Mouse (Mus musculus): Measurements from ENCODE around the gene Col4a1. TPM values are rescaled to one million over a fixed set of nuclear protein-coding genes. Genes with fewer than 3 reads are reported as not detected.

Gene Col4a1
- polyA plus RNA-seq, 1 experiment from 2014 or later = 90.6 TPM

DNA sequence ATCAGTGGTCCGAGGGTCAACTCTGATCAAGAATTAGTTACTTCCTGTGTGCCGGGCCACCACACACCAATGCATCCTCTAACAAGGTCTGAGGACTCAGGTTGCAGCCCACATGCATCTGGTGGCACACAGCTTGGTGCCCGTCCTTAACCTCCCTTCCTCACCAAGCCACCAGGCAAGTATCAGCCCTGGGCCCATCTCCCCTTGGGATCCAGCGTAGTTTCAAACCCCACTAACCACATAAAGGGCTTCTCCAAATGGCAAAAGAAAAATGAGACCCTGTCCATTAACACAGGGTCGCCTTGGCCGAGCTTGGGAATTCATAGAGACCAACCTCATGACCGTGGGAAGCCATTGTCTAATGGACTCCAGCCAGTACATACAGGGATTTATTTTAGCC is 56.2 kb downstream of the Col4a1 start:
- no peak overlapping the region for H3K27ac ChIP-seq
- no peaks in the 10 kb centered on the region for H3K9me3 ChIP-seq
- H3K4me2 ChIP-seq = no peak overlapping the region
- WGBS = 72% methylated on average over 7 of the region's 7 CpGs
- no peaks in the 10 kb centered on the region for H3K27me3 ChIP-seq (replicated peaks)
- ATAC-seq (replicated peaks) = no peak
- H3K4me1 ChIP-seq = no peaks in the 10 kb centered on the region
- H3K9ac ChIP-seq = no peak overlapping the region
- no peaks in the 10 kb centered on the region for H3K36me3 ChIP-seq (replicated peaks)
- H3K4me3 ChIP-seq = no peak overlapping the region

DNA sequence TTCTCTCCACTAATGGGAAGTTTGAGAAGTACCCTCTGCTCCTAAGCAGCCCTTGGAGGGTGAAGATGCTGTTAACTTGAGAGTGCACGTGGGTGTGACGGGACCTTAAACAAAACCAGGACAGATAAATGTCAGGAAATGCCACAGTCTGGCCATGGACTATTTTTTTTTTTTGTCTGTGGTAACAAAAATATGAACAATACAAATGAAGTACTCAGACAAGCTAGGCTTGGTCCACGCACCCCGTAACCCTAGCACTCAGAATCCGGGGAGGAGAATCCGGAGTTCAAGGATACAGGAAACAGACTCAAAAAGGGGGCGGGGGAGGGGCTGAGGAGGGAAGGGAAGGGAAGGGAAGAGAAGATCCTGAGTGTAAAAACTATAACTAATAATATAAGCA is 56.9 kb downstream of the Col4a1 start:
- Histone ChIP-seq H3K9ac (no peak overlapping the region), H3K4me3 (no peak overlapping the region), H3K36me3 (replicated peaks) (no peaks in the 10 kb centered on the region), H3K9me3 (no peaks in the 10 kb centered on the region), H3K4me1 (no peaks in the 10 kb centered on the region), H3K27ac (no peak overlapping the region), H3K4me2 (no peak overlapping the region), H3K27me3 (replicated peaks) (no peaks in the 10 kb centered on the region)
- no peak for ATAC-seq (replicated peaks)
- WGBS = 82% methylated on average over 7 of the region's 7 CpGs

DNA sequence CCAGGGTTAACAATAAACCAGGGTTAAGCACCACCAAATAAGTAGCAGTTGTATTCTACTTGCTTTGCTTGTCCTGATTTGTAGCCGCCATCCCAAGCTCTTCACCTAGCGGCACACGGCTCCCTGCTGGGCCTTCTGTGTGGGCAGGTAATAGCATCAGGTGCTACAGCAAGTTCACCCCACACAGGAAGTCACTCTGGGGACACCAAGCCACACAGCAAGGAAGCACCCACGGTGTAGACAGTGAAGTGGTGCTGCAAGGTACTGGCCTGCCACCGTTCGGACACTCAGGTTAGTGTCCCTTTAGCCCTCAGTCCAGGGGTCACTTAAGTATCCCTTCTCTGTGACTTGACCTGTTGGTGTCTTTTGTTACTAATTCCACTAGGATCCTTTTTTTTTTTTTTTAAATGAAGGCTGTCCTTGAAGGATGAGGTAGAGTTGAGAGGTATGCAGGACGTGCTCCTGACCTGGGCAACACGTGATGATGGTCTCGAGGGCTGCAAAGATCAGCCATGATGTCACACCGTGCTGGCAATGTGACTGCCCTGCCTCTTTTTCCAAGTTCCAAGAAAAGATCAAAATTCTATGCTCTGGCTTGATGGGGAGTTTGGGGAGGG is 57.6 kb downstream of the Col4a1 start:
- Histone ChIP-seq H3K27me3 (replicated peaks) (no peaks in the 10 kb centered on the region), H3K4me2 (no peak overlapping the region), H3K4me1 (no peaks in the 10 kb centered on the region; the same call in 1 of the 2 replicates), H3K4me3 (no peak overlapping the region), H3K27ac (no peak overlapping the region), H3K9me3 (no peaks in the 10 kb centered on the region), H3K9ac (no peak overlapping the region), H3K36me3 (replicated peaks) (no peaks in the 10 kb centered on the region)
- 91% methylated on average over 10 of the region's 10 CpGs for WGBS
- ATAC-seq (replicated peaks) = no peak

DNA sequence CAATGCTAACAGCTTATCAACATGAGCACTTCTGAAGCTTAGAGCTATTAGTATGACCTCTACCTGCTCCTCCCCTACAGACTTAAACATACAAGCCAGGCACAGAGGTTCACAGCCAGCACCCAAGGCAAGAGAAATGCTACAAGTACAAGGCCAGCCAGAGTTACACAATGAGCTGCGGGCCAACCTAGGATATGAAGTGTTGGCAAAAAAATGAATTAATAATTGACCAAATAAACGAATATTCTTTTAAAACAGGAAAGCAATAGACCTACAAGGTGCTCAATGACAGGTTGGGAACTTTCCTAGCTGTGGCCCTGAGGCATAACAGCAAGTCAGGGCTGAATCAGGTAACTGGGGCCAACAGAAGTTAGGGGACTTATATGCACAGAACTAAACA is 58.1 kb downstream of the Col4a1 start:
- no peak overlapping the region for H3K4me2 ChIP-seq
- H3K4me3 ChIP-seq = no peak overlapping the region
- ATAC-seq (replicated peaks) = no peak
- no peaks in the 10 kb centered on the region; the same call in 1 of the 2 replicates for H3K4me1 ChIP-seq
- no peak overlapping the region for H3K9ac ChIP-seq
- H3K27ac ChIP-seq = no peak overlapping the region
- H3K36me3 ChIP-seq (replicated peaks) = no peaks in the 10 kb centered on the region
- H3K27me3 ChIP-seq (replicated peaks) = no peaks in the 10 kb centered on the region
- WGBS = 72% methylated on average over 2 of the region's 2 CpGs
- no peaks in the 10 kb centered on the region for H3K9me3 ChIP-seq

DNA sequence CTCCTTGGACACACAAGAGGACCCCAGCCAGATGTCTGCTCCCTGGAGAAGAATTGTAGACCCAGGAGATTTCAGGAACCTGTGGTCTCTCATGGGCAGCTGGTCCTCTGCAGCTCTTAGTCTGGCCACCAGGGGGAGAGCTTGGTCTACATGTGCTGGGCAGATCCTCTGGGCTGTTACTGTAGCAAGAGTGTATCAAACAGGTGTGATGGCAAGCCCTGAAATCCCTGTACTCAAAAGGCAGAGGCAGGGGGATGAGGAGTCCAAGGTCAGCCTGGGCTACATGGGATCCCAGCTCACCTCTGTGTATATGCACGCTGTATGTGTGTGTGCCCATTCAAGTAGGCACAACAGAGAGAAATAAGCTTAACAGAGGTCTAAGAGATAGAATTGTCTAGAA is 59.1 kb downstream of the Col4a1 start:
- Histone ChIP-seq H3K27me3 (replicated peaks) (no peaks in the 10 kb centered on the region), H3K4me1 (peaks cover 2% of the 10 kb centered on the region; the same call in 1 of the 2 replicates), H3K36me3 (replicated peaks) (no peaks in the 10 kb centered on the region), H3K27ac (no peak overlapping the region), H3K9ac (no peak overlapping the region), H3K4me2 (no peak overlapping the region), H3K4me3 (no peak overlapping the region), H3K9me3 (no peaks in the 10 kb centered on the region)
- ATAC-seq (replicated peaks) = peak; percentile 62
- 52% methylated on average over 1 of the region's 1 CpGs for WGBS

DNA sequence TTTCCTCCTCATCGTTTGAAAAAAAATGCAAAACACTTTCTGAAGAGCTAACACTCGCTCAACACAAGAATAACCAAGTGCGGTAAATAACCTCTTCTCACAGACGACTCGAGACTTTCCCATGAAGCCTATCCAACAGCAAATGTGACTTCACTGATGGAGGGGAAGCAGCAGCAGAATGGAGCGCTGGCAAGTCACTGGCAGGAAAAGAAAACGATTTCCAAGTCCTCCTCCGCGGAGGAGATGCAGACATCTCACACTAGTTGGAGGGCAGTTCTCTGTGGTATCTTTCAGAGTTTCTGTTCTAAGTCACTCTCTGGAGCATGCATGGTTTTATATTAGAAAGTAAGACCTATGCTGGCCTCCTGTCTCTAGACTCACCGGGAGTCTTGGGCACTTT is 59.6 kb downstream of the Col4a1 start:
- H3K9ac ChIP-seq = no peak overlapping the region
- no peak for ATAC-seq (replicated peaks)
- no peak overlapping the region for H3K4me3 ChIP-seq
- H3K4me2 ChIP-seq = no peak overlapping the region
- no peaks in the 10 kb centered on the region for H3K36me3 ChIP-seq (replicated peaks)
- peaks cover 2% of the 10 kb centered on the region; the same call in 1 of the 2 replicates for H3K4me1 ChIP-seq
- no peak overlapping the region for H3K27ac ChIP-seq
- 90% methylated on average over 10 of the region's 10 CpGs for whole genome bisulfite sequencing
- no peaks in the 10 kb centered on the region for H3K27me3 ChIP-seq (replicated peaks)
- H3K9me3 ChIP-seq = no peaks in the 10 kb centered on the region

DNA sequence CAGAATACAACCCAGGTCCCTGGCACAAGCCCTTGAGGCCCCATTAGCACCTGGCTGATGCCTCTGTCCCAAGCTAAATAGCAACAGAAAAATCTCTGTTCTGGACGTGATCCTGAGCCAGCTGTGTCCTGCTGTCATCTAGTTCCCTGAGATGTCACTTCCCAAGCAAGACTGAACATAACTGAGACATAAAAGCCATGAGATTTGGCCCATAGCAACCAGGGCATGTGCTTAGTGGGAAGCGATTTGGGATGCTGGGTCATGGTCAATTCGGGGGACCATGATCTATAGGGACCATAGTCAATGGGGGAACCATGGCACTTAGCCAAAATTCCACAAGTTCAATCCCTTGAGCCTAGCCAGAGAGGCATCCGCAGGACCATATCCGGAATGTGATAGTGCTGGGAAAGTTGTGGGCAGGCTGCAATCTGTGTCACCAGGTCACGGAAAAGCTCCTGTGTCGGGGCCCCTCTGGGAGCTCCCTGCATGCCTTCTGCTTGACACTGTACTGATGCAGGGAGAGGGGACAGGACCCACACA is 60.3 kb downstream of the Col4a1 start:
- H3K27ac ChIP-seq = no peak overlapping the region
- no peaks in the 10 kb centered on the region for H3K9me3 ChIP-seq
- no peak for ATAC-seq (replicated peaks)
- no peaks in the 10 kb centered on the region for H3K36me3 ChIP-seq (replicated peaks)
- peaks cover 2% of the 10 kb centered on the region; the same call in 1 of the 2 replicates for H3K4me1 ChIP-seq
- no peak overlapping the region for H3K4me3 ChIP-seq
- no peak overlapping the region for H3K4me2 ChIP-seq
- no peaks in the 10 kb centered on the region for H3K27me3 ChIP-seq (replicated peaks)
- no peak overlapping the region for H3K9ac ChIP-seq
- WGBS = 76% methylated on average over 7 of the region's 7 CpGs

DNA sequence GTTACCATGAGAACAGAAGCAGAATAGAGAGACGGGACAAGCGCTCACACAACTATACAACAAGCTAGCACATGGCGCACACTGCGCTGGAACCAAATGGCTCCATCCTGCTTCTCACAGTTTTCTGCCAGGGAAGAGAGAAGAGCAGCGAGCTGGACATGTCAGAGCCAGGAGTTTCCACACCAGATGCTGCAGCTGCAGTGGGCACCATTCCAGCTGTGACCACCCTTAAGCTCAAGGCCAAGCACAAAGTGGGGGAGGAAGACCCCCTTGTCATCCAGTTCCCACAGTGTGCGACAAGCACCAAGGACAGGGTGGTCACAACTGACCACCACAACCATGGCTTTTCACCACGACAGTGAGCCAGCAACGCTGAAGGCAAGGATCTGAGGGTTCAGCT is 62.5 kb downstream of the Col4a1 start:
- H3K9me3 ChIP-seq = no peaks in the 10 kb centered on the region
- H3K4me3 ChIP-seq = no peak overlapping the region
- 81% methylated on average over 8 of the region's 8 CpGs for WGBS
- no peak overlapping the region for H3K4me2 ChIP-seq
- H3K27me3 ChIP-seq (replicated peaks) = no peaks in the 10 kb centered on the region
- peaks cover 2% of the 10 kb centered on the region; the same call in 1 of the 2 replicates for H3K4me1 ChIP-seq
- ATAC-seq (replicated peaks) = no peak
- H3K9ac ChIP-seq = no peak overlapping the region
- no peaks in the 10 kb centered on the region for H3K36me3 ChIP-seq (replicated peaks)
- no peak overlapping the region for H3K27ac ChIP-seq

DNA sequence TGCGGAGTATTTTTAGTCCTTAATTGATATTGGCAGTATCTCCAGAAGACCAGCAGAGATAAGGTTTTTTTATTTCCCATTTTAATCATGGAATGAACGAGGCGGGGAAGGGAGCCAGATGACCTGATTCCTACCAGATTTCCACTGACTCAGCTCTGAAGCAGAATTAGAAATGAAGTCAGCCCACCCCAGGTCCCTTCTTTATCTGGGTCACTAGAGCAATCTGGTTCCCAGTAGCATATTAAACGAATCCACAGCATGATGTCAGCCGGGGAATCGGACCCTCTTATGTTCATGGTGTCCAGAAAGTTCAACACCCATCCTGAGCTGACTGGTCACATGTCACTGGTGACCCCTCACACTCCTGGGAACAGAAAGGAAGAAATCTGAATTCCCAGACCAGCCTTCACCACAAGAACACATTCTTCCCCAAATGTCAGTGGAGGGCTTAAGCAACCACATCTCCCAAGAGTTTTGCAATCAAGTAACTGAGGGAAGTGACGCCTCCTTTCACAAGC is 63.0 kb downstream of the Col4a1 start:
- Histone ChIP-seq H3K27ac (no peak overlapping the region), H3K9me3 (no peaks in the 10 kb centered on the region), H3K36me3 (replicated peaks) (no peaks in the 10 kb centered on the region), H3K9ac (no peak overlapping the region), H3K4me1 (peaks cover 2% of the 10 kb centered on the region; the same call in 1 of the 2 replicates), H3K4me2 (no peak overlapping the region), H3K27me3 (replicated peaks) (no peaks in the 10 kb centered on the region), H3K4me3 (no peak overlapping the region)
- 65% methylated on average over 7 of the region's 7 CpGs for WGBS
- no peak for ATAC-seq (replicated peaks)

DNA sequence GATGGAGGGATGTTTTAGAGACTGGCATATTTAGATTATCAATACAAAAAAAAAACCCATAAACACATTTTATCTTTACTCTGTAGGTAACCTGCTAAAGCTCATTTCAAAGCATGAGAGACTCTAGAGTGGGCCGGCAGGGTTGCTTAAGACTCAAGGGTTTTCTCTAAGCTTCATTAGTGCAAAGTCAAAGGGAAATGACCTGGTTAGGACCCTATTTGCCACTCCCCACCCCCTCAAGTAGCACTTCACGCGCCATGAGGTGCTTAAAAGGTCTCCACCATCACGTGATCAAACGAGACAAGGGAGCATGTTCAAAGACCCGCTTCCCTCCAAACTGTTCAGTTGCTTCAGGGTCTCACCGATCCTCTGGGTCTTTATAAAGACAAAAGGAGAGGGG is 63.9 kb downstream of the Col4a1 start:
- Histone ChIP-seq H3K4me2 (no peak overlapping the region), H3K36me3 (replicated peaks) (no peaks in the 10 kb centered on the region), H3K9me3 (no peaks in the 10 kb centered on the region), H3K27ac (no peak overlapping the region), H3K27me3 (replicated peaks) (no peaks in the 10 kb centered on the region), H3K4me1 (peaks cover 8% of the 10 kb centered on the region; the same call in 1 of the 2 replicates), H3K4me3 (no peak overlapping the region), H3K9ac (no peak overlapping the region)
- WGBS = 63% methylated on average over 7 of the region's 7 CpGs
- ATAC-seq (replicated peaks) = no peak

DNA sequence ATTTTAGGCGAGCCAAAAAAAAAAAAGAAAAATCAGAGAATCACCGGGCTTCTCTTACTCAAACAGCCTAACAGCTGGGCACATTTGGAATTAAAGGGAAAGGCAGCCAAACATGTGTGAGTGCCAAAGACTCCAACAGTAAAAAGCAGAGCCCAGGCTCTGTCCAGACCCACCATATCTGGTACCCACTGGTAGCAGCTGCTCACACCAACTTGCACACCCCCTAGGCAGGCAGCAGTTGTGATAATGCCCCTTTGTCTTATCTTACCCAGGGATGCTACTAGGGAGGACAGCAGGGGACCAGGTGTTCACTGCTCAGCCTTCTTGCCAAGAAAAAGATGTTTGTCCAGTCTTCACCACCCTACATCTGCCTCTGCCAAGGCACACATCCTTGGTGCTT is 71.1 kb downstream of the Col4a1 start:
- Histone ChIP-seq H3K4me2 (no peak overlapping the region), H3K27me3 (replicated peaks) (no peaks in the 10 kb centered on the region), H3K36me3 (replicated peaks) (no peaks in the 10 kb centered on the region), H3K4me1 (peaks cover 5% of the 10 kb centered on the region; the same call in 1 of the 2 replicates), H3K9me3 (no peaks in the 10 kb centered on the region), H3K4me3 (no peak overlapping the region), H3K27ac (no peak overlapping the region), H3K9ac (no peak overlapping the region)
- no peak for ATAC-seq (replicated peaks)
- WGBS = 66% methylated on average over 2 of the region's 2 CpGs

DNA sequence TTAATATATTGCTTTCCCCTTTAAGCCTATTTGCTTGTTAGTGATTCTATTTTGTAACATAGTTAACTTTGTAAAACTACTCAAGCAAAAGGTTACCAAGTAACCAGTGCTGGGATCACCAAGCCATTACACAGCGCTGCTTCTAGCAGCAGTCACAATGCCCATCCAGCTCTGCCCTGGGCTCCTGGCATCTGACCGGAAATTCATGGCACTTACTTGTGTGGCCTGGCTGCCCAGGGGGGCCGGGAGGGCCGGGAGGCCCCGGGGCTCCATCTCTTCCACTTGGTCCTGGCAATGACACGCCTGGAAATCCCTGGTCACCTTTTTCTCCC is 77.8 kb downstream of the Col4a1 start:
- Histone ChIP-seq H3K4me2 (no peak overlapping the region), H3K9ac (no peak overlapping the region), H3K27me3 (replicated peaks) (no peaks in the 10 kb centered on the region), H3K4me3 (no peak overlapping the region), H3K27ac (no peak overlapping the region), H3K4me1 (0 out of 2 replicates have a peak, but pooled peaks cover 4% of the 10 kb centered on the region), H3K9me3 (no peaks in the 10 kb centered on the region), H3K36me3 (replicated peaks) (no peaks in the 10 kb centered on the region)
- 82% methylated on average over 6 of the region's 6 CpGs for WGBS
- ATAC-seq (replicated peaks) = no peak

Data from midbrain, embryonic 15.5 days (tissue).